Mouse (Mus musculus) heart, embryonic 10.5 days (tissue): Measurements from ENCODE around the gene Cd47. TPM values are rescaled to one million over a fixed set of nuclear protein-coding genes. Genes with fewer than 3 reads are reported as not detected.

Experiments
- DNase-seq: peaks from one replicate; pipeline ENCODE4 v3.0.0-alpha.2; 2017; ENCODE audit warnings: low spot score
- H3K27ac ChIP-seq: fragments of 300-500 bp; sonication (generic); 2 replicates; pipeline ENCODE4 v1.5.1; 2016; ENCODE audit warnings: mild to moderate bottlenecking
- H3K27me3 ChIP-seq: fragments of 300-500 bp; sonication (generic); 2 replicates; pipeline ENCODE4 v1.6.1; 2016; ENCODE audit warnings: mild to moderate bottlenecking; ENCODE audit not compliant: poor library complexity, insufficient read depth, severe bottlenecking
- H3K36me3 ChIP-seq: fragments of 300-500 bp; sonication (generic); 2 replicates; pipeline ENCODE4 v1.6.1; 2016; ENCODE audit warnings: mild to moderate bottlenecking, moderate library complexity
- H3K4me1 ChIP-seq: fragments of 300-500 bp; sonication (generic); 2 replicates; pipeline ENCODE4 v1.6.1; 2016; ENCODE audit warnings: mild to moderate bottlenecking
- H3K4me3 ChIP-seq: fragments of 300-500 bp; sonication (generic); 2 replicates; pipeline ENCODE4 v1.5.1; 2016; ENCODE audit warnings: mild to moderate bottlenecking, moderate library complexity
- H3K9me3 ChIP-seq: fragments of 300-500 bp; sonication (generic); 2 replicates; pipeline ENCODE4 v1.6.1; 2016; ENCODE audit warnings: mild to moderate bottlenecking, moderate library complexity
- WGBS: fragments of 180-500 bp; shearing (Covaris S2); methylation state at CpG from one replicate; pipeline ENCODE4 v1.1.7; 2016; 5-methylcytosine and 5-hydroxymethylcytosine counted together
- polyA plus RNA-seq: library from polyadenylated mRNA; unstranded; fragments of >200 nt; fragmentation: Nextera tagmentation; extraction: Ambion mirVana; gene quantifications from 2 replicates; pipeline ENCODE4 v1.2.1, GENCODE M21; 2016

Cd47 gene
- polyA plus RNA-seq, 1 experiment from 2014 or later = 50.3 TPM

- no peak overlapping the region for H3K4me3 ChIP-seq
- no peaks in the 10 kb centered on the region for H3K4me1 ChIP-seq
- no peaks in the 10 kb centered on the region for H3K9me3 ChIP-seq
- 77% methylated on average over 5 of the region's 5 CpGs for WGBS
- H3K36me3 ChIP-seq = no peaks in the 10 kb centered on the region
- H3K27ac ChIP-seq = no peak overlapping the region
- H3K27me3 ChIP-seq = no peaks in the 10 kb centered on the region
- no peak for DNase-seq
Observed at GRCm38 (mm10) chr16:49945084-49945483, 144.8 kb downstream of the Cd47 start.

- H3K27me3 ChIP-seq = no peaks in the 10 kb centered on the region
Observed at GRCm38 (mm10) chr16:49947049-49947448, 146.7 kb downstream of the Cd47 start.

GRCm38 (mm10) chr16:49947610-49948009 lies 147.3 kb downstream of the Cd47 start:
- no peak for DNase-seq
- 92% methylated on average over 7 of the region's 7 CpGs for WGBS

More at GRCm38 (mm10) chr16:49947049-49947448, 146.7 kb downstream of the Cd47 start:
- H3K27ac ChIP-seq = no peak overlapping the region
- no peaks in the 10 kb centered on the region for H3K4me1 ChIP-seq
- H3K36me3 ChIP-seq = no peaks in the 10 kb centered on the region
- H3K9me3 ChIP-seq = no peaks in the 10 kb centered on the region
- 82% methylated on average over 3 of the region's 3 CpGs for WGBS
- DNase-seq = no peak
- H3K4me3 ChIP-seq = no peak overlapping the region

GRCm38 (mm10) chr16:49948287-49948686 lies 148.0 kb downstream of the Cd47 start:
- no peaks in the 10 kb centered on the region for H3K4me1 ChIP-seq
- no peak overlapping the region for H3K27ac ChIP-seq
- no peak for DNase-seq
- H3K36me3 ChIP-seq = no peaks in the 10 kb centered on the region
- 79% methylated on average over 3 of the region's 3 CpGs for WGBS
- no peaks in the 10 kb centered on the region for H3K9me3 ChIP-seq
- H3K4me3 ChIP-seq = no peak overlapping the region
- H3K27me3 ChIP-seq = no peaks in the 10 kb centered on the region

More at GRCm38 (mm10) chr16:49947610-49948009, 147.3 kb downstream of the Cd47 start:
- no peaks in the 10 kb centered on the region for H3K9me3 ChIP-seq
- H3K36me3 ChIP-seq = no peaks in the 10 kb centered on the region
- no peaks in the 10 kb centered on the region for H3K27me3 ChIP-seq
- H3K27ac ChIP-seq = no peak overlapping the region
- no peak overlapping the region for H3K4me3 ChIP-seq
- H3K4me1 ChIP-seq = no peaks in the 10 kb centered on the region

- 58% methylated on average over 4 of the region's 4 CpGs for WGBS
- no peaks in the 10 kb centered on the region for H3K4me1 ChIP-seq
- H3K36me3 ChIP-seq = no peaks in the 10 kb centered on the region
- no peaks in the 10 kb centered on the region for H3K9me3 ChIP-seq
- H3K4me3 ChIP-seq = no peak overlapping the region
- DNase-seq = no peak
- no peaks in the 10 kb centered on the region for H3K27me3 ChIP-seq
- H3K27ac ChIP-seq = no peak overlapping the region
Observed at GRCm38 (mm10) chr16:49949261-49949660, 148.9 kb downstream of the Cd47 start.

GRCm38 (mm10) chr16:49950340-49950739 lies 150.0 kb downstream of the Cd47 start:
- no peaks in the 10 kb centered on the region for H3K4me1 ChIP-seq
- 78% methylated on average over 2 of the region's 2 CpGs for WGBS
- DNase-seq = no peak
- H3K36me3 ChIP-seq = no peaks in the 10 kb centered on the region
- H3K27ac ChIP-seq = no peak overlapping the region
- no peaks in the 10 kb centered on the region for H3K27me3 ChIP-seq
- no peaks in the 10 kb centered on the region for H3K9me3 ChIP-seq
- H3K4me3 ChIP-seq = no peak overlapping the region

GRCm38 (mm10) chr16:49951288-49951691 lies 151.0 kb downstream of the Cd47 start:
- H3K4me3 ChIP-seq = no peak overlapping the region
- WGBS = 78% methylated on average over 2 of the region's 2 CpGs
- no peaks in the 10 kb centered on the region for H3K4me1 ChIP-seq
- H3K9me3 ChIP-seq = no peaks in the 10 kb centered on the region
- H3K27me3 ChIP-seq = no peaks in the 10 kb centered on the region
- DNase-seq = no peak
- no peaks in the 10 kb centered on the region for H3K36me3 ChIP-seq
- no peak overlapping the region for H3K27ac ChIP-seq

GRCm38 (mm10) chr16:49951925-49952523 lies 151.7 kb downstream of the Cd47 start:
- DNase-seq = no peak
- no peaks in the 10 kb centered on the region for H3K4me1 ChIP-seq
- H3K9me3 ChIP-seq = no peaks in the 10 kb centered on the region
- H3K27ac ChIP-seq = 0 out of 2 replicates have a peak overlapping the region, but pooled peaks have one; percentile 16
- H3K27me3 ChIP-seq = no peaks in the 10 kb centered on the region
- 67% methylated on average over 8 of the region's 8 CpGs for WGBS
- H3K36me3 ChIP-seq = no peaks in the 10 kb centered on the region
- H3K4me3 ChIP-seq = no peak overlapping the region

GRCm38 (mm10) chr16:49953817-49954216 lies 153.5 kb downstream of the Cd47 start:
- H3K27ac ChIP-seq = no peak overlapping the region
- 45% methylated on average over 3 of the region's 3 CpGs for WGBS

GRCm38 (mm10) chr16:49954909-49955308 lies 154.6 kb downstream of the Cd47 start:
- Histone ChIP-seq H3K27me3 (no peaks in the 10 kb centered on the region), H3K4me1 (no peaks in the 10 kb centered on the region), H3K4me3 (no peak overlapping the region), H3K27ac (no peak overlapping the region), H3K9me3 (no peaks in the 10 kb centered on the region), H3K36me3 (no peaks in the 10 kb centered on the region)
- DNase-seq = no peak
- WGBS = 88% methylated on average over 10 of the region's 10 CpGs

More at GRCm38 (mm10) chr16:49953817-49954216, 153.5 kb downstream of the Cd47 start:
- Histone ChIP-seq H3K36me3 (no peaks in the 10 kb centered on the region), H3K9me3 (no peaks in the 10 kb centered on the region), H3K27me3 (no peaks in the 10 kb centered on the region), H3K4me3 (no peak overlapping the region), H3K4me1 (no peaks in the 10 kb centered on the region)
- no peak for DNase-seq

- no peak overlapping the region for H3K4me3 ChIP-seq
- no peaks in the 10 kb centered on the region for H3K9me3 ChIP-seq
- H3K36me3 ChIP-seq = no peaks in the 10 kb centered on the region
- H3K27ac ChIP-seq = no peak overlapping the region
- H3K27me3 ChIP-seq = no peaks in the 10 kb centered on the region
- WGBS = 80% methylated on average over 2 of the region's 2 CpGs
- no peaks in the 10 kb centered on the region for H3K4me1 ChIP-seq
- DNase-seq = no peak
Observed at GRCm38 (mm10) chr16:49955325-49955724, 155.0 kb downstream of the Cd47 start.

- H3K27me3 ChIP-seq = no peaks in the 10 kb centered on the region
- no peak for DNase-seq
- H3K27ac ChIP-seq = no peak overlapping the region
- H3K4me1 ChIP-seq = no peaks in the 10 kb centered on the region
- H3K9me3 ChIP-seq = no peaks in the 10 kb centered on the region
- no peaks in the 10 kb centered on the region for H3K36me3 ChIP-seq
- WGBS = 85% methylated on average over 2 of the region's 2 CpGs
- H3K4me3 ChIP-seq = no peak overlapping the region
Observed at GRCm38 (mm10) chr16:49955952-49956351, 155.6 kb downstream of the Cd47 start.

- no peaks in the 10 kb centered on the region for H3K4me1 ChIP-seq
- 74% methylated on average over 7 of the region's 7 CpGs for WGBS
- no peaks in the 10 kb centered on the region for H3K27me3 ChIP-seq
- H3K4me3 ChIP-seq = no peak overlapping the region
- H3K36me3 ChIP-seq = no peaks in the 10 kb centered on the region
- no peaks in the 10 kb centered on the region for H3K9me3 ChIP-seq
- H3K27ac ChIP-seq = no peak overlapping the region
- no peak for DNase-seq
Observed at GRCm38 (mm10) chr16:49956531-49957302, 156.4 kb downstream of the Cd47 start.
